ENCODE assay signal across 9 mouse cellular contexts in genomic region chr9:35360139-35361100, GRCm38 (mm10).
DNase-seq lines count a peak whose midpoint lies in the region; ATAC-seq and TF ChIP-seq lines count a peak whose summit lies in the region.
"Had no signal": no experiment of that assay in that cellular context is flagged by ENCODE, and none has a peak within 500 bp of the region (broad histone marks: within the 10 kb centered on the region; RNA-seq: fewer than 3 reads in every experiment).

No protein-coding gene starts in this region.

- H3K36me3 ChIP-seq in heart, adult 2 months (ENCODE audit: control insufficient read depth, insufficient read depth, low read length) = no peaks in the 10 kb centered on the region
- no peaks in the 10 kb centered on the region for H3K36me3 ChIP-seq in kidney, adult 2 months (ENCODE audit: control insufficient read depth, insufficient read depth, low read length)
- H3K36me3 ChIP-seq in limb, embryonic 15.5 days = no peaks in the 10 kb centered on the region
- no peaks in the 10 kb centered on the region for H3K36me3 ChIP-seq in stomach, postnatal 0 days (ENCODE audit: control insufficient read depth, insufficient read depth, low read length)

- no peak overlapping the region for H3K4me3 ChIP-seq in heart, adult 2 months
- no peak overlapping the region for H3K4me3 ChIP-seq in kidney, adult 2 months (ENCODE audit: insufficient read depth, low read depth, low read length)
- H3K4me3 ChIP-seq in limb, embryonic 15.5 days = no peak overlapping the region
- no peak overlapping the region for H3K4me3 ChIP-seq in stomach, postnatal 0 days (ENCODE audit: low read depth, low read length)

- no peak for TF ChIP-seq CTCF in heart, adult 2 months (IDR thresholded peaks at IDR 0.05)
- no peak for TF ChIP-seq CTCF in kidney, adult 2 months (conservative IDR thresholded peaks at IDR 0.05; ENCODE audit: insufficient read depth, insufficient read length, low read depth, low read length)
- no peak for TF ChIP-seq CTCF in stomach, postnatal 0 days (IDR thresholded peaks at IDR 0.05; ENCODE audit: low read depth)

- H3K9ac ChIP-seq in heart, adult 2 months (ENCODE audit: low read depth, low read length) = no peak overlapping the region
- H3K9ac ChIP-seq in limb, embryonic 15.5 days = no peak overlapping the region
- H3K9ac ChIP-seq in stomach, postnatal 0 days (ENCODE audit: low read length) = no peak overlapping the region

- H3K27ac ChIP-seq in heart, adult 2 months = peak overlapping the region; percentile 28
- H3K27ac ChIP-seq in kidney, adult 2 months (ENCODE audit: insufficient read depth, low read depth, low read length) = no peak overlapping the region
- peak overlapping the region; percentile 91 for H3K27ac ChIP-seq in limb, embryonic 15.5 days
- H3K27ac ChIP-seq in stomach, postnatal 0 days (replicated peaks) = peak overlapping the region; percentile 46
- H3K27ac ChIP-seq: macrophage had no signal

- no peak for TF ChIP-seq EP300 in heart, adult 2 months (IDR thresholded peaks at IDR 0.05; ENCODE audit: insufficient read depth, low read depth, low read length)
- no peak for TF ChIP-seq EP300 in stomach, postnatal 0 days (optimal IDR thresholded peaks at IDR 0.05)

- H3K79me2 ChIP-seq in heart, adult 2 months (replicated peaks; ENCODE audit: control insufficient read depth, insufficient read depth, low read length) = no peaks in the 10 kb centered on the region

- H3K9me3 ChIP-seq in limb, embryonic 15.5 days = no peaks in the 10 kb centered on the region
- H3K9me3 ChIP-seq in stomach, postnatal 0 days (ENCODE audit: control insufficient read depth, low read length) = no peaks in the 10 kb centered on the region

- H3K4me2 ChIP-seq in limb, embryonic 15.5 days = 0 out of 2 replicates have a peak overlapping the region, but pooled peaks have one; percentile 12
- H3K4me2 ChIP-seq in stomach, postnatal 0 days (replicated peaks; ENCODE audit: low read depth) = no peak overlapping the region

- ATAC-seq in limb, embryonic 15.5 days (ENCODE audit: insufficient number of reproducible peaks, low FRiP score, low TSS enrichment, low read depth) = 0 out of 2 replicates have a peak, but pooled peaks have one; percentile 17
- ATAC-seq in stomach, postnatal 0 days (ENCODE audit: low FRiP score, low TSS enrichment) = peak; percentile 43; the same call in 1 of the 2 replicates

- no peaks in the 10 kb centered on the region for H3K27me3 ChIP-seq in heart, adult 2 months (ENCODE audit: control insufficient read depth, insufficient read depth, low read length)
- no peaks in the 10 kb centered on the region for H3K27me3 ChIP-seq in kidney, adult 2 months (replicated peaks; ENCODE audit: control insufficient read depth, insufficient read depth, low read length)
- no peaks in the 10 kb centered on the region for H3K27me3 ChIP-seq in limb, embryonic 15.5 days
- H3K27me3 ChIP-seq in stomach, postnatal 0 days (ENCODE audit: control insufficient read depth, insufficient read depth, low read length) = no peaks in the 10 kb centered on the region

- WGBS in heart, adult 2 months = 30% methylated on average over 6 of the region's 6 CpGs
- 36% methylated on average over 6 of the region's 6 CpGs for WGBS in kidney, adult 2 months
- 16% methylated on average over 6 of the region's 6 CpGs for WGBS in limb, embryonic 15.5 days
- WGBS in stomach, postnatal 0 days = 32% methylated on average over 6 of the region's 6 CpGs

- DNase-seq in adrenal gland, postnatal 10 days = peak; percentile 84
- DNase-seq in adrenal gland, postnatal 4 days (ENCODE audit: low spot score in 2 of 2) = no peak
- DNase-seq in brain, embryonic 18.5 days (ENCODE audit: low read depth, low spot score) = peak; percentile 67
- peak; percentile 42 to 65 for DNase-seq in heart, adult 2 months
- DNase-seq in kidney, adult 2 months = peak; percentile 52
- DNase-seq in stomach, postnatal 0 days (ENCODE audit: low spot score) = peak; percentile 68
- DNase-seq in embryo, embryonic 10.5 days (ENCODE audit: low spot score) = no peak

- intact Hi-C loops in heart, adult 2 months (cut with DNase I) = no loop called here

- H3K4me1 ChIP-seq in heart, adult 2 months (ENCODE audit: control insufficient read depth, insufficient read depth, low read length) = peaks cover 5% of the 10 kb centered on the region
- no peaks in the 10 kb centered on the region for H3K4me1 ChIP-seq in kidney, adult 2 months (ENCODE audit: control insufficient read depth, insufficient read depth, low read length)
- H3K4me1 ChIP-seq in limb, embryonic 15.5 days = peaks cover 52% of the 10 kb centered on the region
- peaks cover 10% of the 10 kb centered on the region for H3K4me1 ChIP-seq in stomach, postnatal 0 days (replicated peaks; ENCODE audit: control insufficient read depth, insufficient read depth)

- no peak for TF ChIP-seq POLR2A in heart, adult 2 months (IDR thresholded peaks at IDR 0.05; ENCODE audit: insufficient read depth, low read depth, low read length)
- no peak for TF ChIP-seq POLR2A in kidney, adult 2 months (IDR thresholded peaks at IDR 0.05; ENCODE audit: low read depth, low read length)

Comparison
In these comparisons a context has a peak if more than half of its experiments do, and no peak if none do; other contexts are left out.
1. DNase-seq: peak in adrenal gland, postnatal 10 days (single experiment), brain, embryonic 18.5 days (single experiment), heart, adult 2 months (2 of 2), kidney, adult 2 months (single experiment) and stomach, postnatal 0 days (single experiment); none in adrenal gland, postnatal 4 days (0 of 2) and embryo, embryonic 10.5 days (single experiment).